Mouse (Mus musculus): ENCODE data around the gene H2al1i.

The H2al1i gene

DNA sequence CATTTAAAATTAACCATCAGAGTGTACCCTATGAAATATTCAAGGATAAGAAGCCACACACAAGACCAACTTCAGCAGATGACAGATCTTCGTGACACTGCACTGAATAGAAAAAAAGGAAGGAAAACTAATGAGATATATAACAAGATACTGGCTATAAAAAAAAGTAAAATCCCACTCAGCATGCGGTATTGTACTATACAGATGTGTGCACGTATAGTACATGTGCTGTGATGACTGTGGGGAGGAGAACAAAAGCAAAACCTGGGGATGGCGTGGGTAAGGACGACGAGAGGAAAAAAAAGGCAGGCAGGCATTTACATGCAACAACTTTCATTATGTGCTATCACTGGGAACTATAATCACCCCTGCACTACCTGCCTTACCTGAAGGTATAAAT, 36.4 kb downstream of the H2al1i start:
- TF ChIP-seq GATA4 (IDR thresholded peaks at IDR 0.05; ENCODE audit: insufficient replicate concordance, low read length) = no peak

DNA sequence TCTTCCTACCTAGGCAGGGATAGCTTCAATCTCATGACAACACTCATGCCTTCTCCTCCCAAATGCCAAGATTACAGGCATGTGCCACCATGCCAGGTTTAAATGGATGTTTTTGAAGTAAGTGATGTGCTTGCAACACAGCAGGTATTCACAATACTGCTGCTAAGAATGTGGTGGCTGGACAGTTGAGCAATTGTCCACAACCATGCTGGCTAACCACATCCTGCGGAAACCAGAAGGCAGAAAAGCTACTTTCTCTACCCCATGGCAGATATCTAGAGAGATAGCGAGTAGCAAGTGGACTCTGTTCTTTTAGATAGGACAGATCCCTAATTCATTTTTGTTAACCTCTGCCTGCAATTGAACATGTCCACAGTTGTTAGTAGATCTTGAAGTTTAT, 36.8 kb downstream of the H2al1i start:
- TF ChIP-seq GATA4 (IDR thresholded peaks at IDR 0.05; ENCODE audit: insufficient replicate concordance, low read length) = no peak

- TF ChIP-seq GATA4 (IDR thresholded peaks at IDR 0.05; ENCODE audit: insufficient replicate concordance, low read length) = no peak
These were observed 39.4 kb downstream of the H2al1i start for GRCm38 (mm10) chrX:11363890-11364289.

DNA sequence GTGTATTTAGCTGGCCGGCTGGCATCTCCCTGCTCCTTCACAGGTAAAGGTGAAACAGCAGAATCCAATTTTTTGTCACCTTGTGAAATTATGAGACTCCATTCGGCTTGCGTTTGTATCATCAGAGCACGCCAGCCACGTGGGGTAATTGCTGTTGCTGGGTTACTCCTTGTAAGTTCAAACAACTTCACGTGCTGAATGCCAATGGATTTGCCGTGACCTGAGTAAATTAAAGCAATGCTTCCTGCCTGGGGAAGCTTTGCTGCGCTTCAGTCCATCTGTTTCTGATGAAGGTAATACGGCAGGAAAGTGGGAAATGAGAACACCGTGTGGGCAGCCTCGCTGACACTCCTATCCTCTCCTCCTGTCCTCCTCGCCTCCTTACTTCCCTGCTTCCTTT, 40.7 kb downstream of the H2al1i start:
- no peak for TF ChIP-seq GATA4 (IDR thresholded peaks at IDR 0.05; ENCODE audit: insufficient replicate concordance, low read length)

Measured in liver, adult (tissue).